Mouse (Mus musculus): ENCODE measurements at regions not wholly inside any gene's neighbourhood (a gene's known extent, or its start where the extent isn't known, plus 50 kb on each side); places are given as distances from the start of the nearest gene placed in this dataset.

DNA sequence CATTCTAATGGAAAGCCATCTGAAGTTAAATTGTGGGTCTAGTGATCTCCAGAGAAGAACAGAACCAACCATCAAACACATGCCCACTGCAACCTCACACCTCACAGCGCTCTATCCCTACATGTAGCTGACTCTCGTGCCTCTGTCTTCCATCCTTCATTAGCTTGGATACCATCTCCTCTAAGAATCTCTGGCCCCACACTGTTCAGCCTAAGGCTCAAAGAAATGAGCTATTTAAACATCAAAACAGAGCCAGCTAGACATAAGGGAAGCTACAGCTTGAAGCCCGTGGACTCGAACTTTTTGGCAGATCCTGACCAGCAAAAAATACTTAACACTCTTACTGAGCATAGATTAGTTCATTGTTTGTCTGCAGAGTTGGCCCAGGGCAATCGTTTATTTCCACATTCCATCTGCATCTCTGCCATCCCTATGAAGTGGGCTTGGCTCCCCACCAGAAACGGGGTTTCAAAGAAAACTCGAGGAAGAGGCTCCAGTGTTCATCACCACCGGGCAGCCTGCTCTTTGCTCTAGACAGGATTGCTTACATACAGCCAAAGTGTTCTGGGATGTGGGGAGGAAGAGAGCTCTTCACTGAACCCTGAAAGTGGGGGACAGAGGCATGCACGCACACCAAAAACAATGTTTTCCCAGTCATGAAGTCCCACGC is 92.4 kb upstream of the Rab3gap2 start:
- 80% methylated on average over 10 of the region's 10 CpGs for WGBS

DNA sequence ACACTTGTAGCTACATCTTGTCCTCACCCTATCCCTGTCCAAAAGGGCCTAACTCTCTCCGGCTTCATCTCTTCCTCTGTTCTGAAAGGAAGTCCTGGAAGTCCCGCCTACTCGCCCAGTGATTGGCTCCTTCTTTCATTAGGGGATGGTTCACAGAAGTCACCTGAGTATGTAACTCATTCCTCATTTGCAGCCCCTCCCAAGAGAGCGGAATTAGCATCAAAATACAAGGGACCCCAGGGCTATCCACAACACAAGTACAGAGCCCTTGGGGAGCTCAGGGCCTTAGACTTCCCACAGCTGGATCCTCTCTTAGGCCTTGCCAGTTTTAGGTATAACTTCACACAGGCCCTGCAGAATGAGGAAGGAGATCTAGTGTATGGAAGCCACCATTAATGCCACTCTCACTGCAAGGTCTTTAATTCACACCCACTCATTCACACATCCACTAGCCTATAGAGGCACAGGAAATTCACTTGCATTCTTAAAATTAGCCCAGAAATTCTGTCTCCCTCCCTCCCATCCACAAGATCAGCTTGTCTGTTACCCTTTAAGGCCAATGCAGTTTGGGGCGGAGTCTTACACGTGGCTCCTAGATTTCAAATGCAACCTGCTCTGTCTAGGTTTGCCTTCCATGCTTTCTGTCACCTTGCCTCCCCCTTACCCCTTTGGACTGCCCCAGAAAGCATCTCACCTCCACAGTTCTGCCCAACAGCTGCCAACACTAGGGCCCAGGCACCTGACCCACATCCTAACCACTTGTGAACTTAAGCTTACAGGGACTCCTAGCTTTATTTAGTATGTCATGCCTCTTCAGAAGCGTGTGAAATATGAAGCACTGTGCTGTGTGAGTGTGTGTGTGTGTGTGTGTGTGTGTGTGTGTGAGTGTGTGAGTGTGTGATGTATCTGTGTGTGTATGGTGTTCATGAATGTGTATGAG is 98.7 kb upstream of the Rab3gap2 start:
- no peak overlapping the region for H3K4me3 ChIP-seq
- H3K27ac ChIP-seq = no peak overlapping the region
- no peak overlapping the region for H3K4me2 ChIP-seq
- WGBS = 38% methylated on average over 7 of the region's 7 CpGs
- ATAC-seq (ENCODE audit: low FRiP score) = no peak
- no peaks in the 10 kb centered on the region for H3K27me3 ChIP-seq
- H3K4me1 ChIP-seq (replicated peaks) = peaks cover 4% of the 10 kb centered on the region
- no peak overlapping the region for H3K9ac ChIP-seq
- H3K36me3 ChIP-seq = no peaks in the 10 kb centered on the region
- H3K9me3 ChIP-seq = no peaks in the 10 kb centered on the region

More for the DNA sequence above, 92.4 kb upstream of the Rab3gap2 start:
- Histone ChIP-seq H3K4me1 (replicated peaks) (no peaks in the 10 kb centered on the region), H3K4me3 (no peak overlapping the region), H3K4me2 (no peak overlapping the region), H3K27me3 (no peaks in the 10 kb centered on the region), H3K36me3 (no peaks in the 10 kb centered on the region), H3K27ac (no peak overlapping the region), H3K9me3 (no peaks in the 10 kb centered on the region), H3K9ac (no peak overlapping the region)
- no peak for ATAC-seq (ENCODE audit: low FRiP score)

GRCm38 (mm10) chr1:185103803-185104202 is 100.1 kb upstream of the Rab3gap2 start:
- Histone ChIP-seq H3K27ac (no peak overlapping the region), H3K27me3 (no peaks in the 10 kb centered on the region)
- ATAC-seq (ENCODE audit: low FRiP score) = no peak

GRCm38 (mm10) chr1:185098975-185099958 is 99.9 kb upstream of the Mark1 start:
- Histone ChIP-seq H3K4me1 (replicated peaks) (peaks cover 21% of the 10 kb centered on the region), H3K36me3 (no peaks in the 10 kb centered on the region), H3K9me3 (no peaks in the 10 kb centered on the region), H3K27ac (no peak overlapping the region), H3K4me3 (no peak overlapping the region), H3K9ac (no peak overlapping the region), H3K4me2 (peak overlapping the region; percentile 17; the same call in 1 of the 2 replicates), H3K27me3 (peaks cover 10% of the 10 kb centered on the region; the same call in 1 of the 2 replicates)
- 8% methylated on average over 18 of the region's 18 CpGs for WGBS
- no peak for ATAC-seq (ENCODE audit: low FRiP score)

More at GRCm38 (mm10) chr1:185103803-185104202, 100.1 kb upstream of the Rab3gap2 start:
- peaks cover 14% of the 10 kb centered on the region for H3K4me1 ChIP-seq (replicated peaks)
- H3K9me3 ChIP-seq = no peaks in the 10 kb centered on the region
- no peak overlapping the region for H3K9ac ChIP-seq
- no peak overlapping the region for H3K4me3 ChIP-seq
- no peak overlapping the region for H3K4me2 ChIP-seq
- WGBS = 93% methylated on average over 4 of the region's 4 CpGs
- no peaks in the 10 kb centered on the region for H3K36me3 ChIP-seq

DNA sequence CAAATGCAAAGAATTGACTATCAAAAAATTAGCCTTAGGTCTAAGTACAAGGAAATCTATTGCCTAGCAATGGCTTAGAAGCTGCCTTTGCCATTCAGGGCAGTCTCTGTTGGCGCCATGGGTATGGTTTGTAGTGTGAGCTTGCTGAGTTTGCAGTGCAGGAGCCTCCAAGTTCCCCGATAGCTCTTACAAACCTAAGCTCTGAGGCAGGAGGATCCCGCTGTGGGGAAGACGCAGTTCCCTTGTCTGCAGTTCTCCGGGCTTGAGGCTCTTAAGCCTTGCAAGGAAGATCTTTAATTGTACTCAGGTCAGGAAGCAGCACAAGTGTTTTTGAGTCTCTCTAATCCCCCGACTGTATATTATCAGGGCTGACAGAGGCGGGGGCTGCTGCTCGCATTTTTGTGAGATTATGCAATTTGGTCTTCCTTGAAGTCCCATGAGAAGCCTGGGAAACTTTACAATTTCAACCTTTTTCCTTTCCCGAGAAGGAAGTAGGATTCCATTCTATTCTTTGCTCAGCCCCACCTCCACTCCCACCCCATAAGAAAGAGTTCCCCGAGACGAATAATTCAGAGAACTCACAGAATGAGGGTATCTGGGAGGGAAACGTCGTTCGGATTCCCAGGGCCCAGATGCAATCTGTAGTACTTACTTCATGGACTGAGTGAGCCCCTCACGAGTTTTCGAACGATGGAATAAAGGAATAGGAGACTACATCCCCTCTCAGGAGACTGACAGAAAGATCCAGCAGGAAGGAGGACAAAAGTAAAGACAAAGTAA is 99.0 kb upstream of the Mark1 start:
- Histone ChIP-seq H3K4me3 (no peak overlapping the region), H3K27me3 (peaks cover 10% of the 10 kb centered on the region; the same call in 1 of the 2 replicates), H3K4me1 (replicated peaks) (peaks cover 21% of the 10 kb centered on the region), H3K4me2 (peak overlapping the region; percentile 17), H3K36me3 (no peaks in the 10 kb centered on the region), H3K9ac (no peak overlapping the region), H3K9me3 (no peaks in the 10 kb centered on the region), H3K27ac (no peak overlapping the region)
- ATAC-seq (ENCODE audit: low FRiP score) = no peak
- WGBS = 10% methylated on average over 17 of the region's 17 CpGs

DNA sequence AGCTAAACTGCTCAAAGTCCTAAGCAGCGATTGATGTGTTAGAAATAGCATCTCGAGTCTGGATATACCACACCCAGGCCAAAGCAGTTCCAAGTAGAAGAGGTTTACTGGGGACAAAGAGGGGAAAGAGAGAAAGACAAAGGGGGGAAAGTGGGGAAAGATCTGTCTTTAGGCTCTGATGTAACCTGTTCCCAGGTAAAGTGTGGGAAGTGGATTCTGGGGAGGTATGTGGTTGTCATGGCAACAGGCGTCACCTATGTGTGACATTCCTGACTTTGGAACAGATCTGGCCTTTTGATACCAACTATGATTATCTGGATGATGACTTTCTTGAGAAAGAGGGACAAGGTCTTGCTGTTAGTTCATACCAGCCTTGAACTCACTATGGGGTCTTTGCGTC is 97.4 kb upstream of the Mark1 start:
- Histone ChIP-seq H3K9ac (no peak overlapping the region), H3K4me3 (no peak overlapping the region), H3K4me2 (no peak overlapping the region), H3K4me1 (replicated peaks) (peaks cover 21% of the 10 kb centered on the region), H3K9me3 (no peaks in the 10 kb centered on the region), H3K36me3 (no peaks in the 10 kb centered on the region), H3K27me3 (peaks cover 10% of the 10 kb centered on the region; the same call in 1 of the 2 replicates), H3K27ac (no peak overlapping the region)
- WGBS = 94% methylated on average over 4 of the region's 4 CpGs
- ATAC-seq (ENCODE audit: low FRiP score) = no peak

DNA sequence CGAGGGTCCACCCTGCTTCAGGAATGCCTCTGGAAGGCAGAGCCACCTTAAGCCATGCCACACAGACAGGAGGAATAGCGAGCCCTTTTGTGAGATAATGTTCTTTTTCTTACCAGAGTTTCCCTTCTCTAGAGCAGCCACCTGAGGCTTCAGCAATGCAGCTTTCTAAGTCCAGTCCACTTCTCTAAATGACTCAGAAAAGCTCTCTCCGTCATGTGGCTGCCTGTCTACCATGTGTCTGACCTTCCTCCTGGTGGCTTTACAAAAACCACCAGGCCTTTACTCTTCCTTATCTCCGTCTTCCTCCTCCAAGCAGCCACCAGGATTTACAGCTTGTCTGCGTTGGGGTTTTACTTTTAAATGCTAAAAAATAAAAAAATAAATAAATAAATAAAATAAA is 93.4 kb upstream of the Mark1 start:
- H3K36me3 ChIP-seq = no peaks in the 10 kb centered on the region
- no peaks in the 10 kb centered on the region for H3K9me3 ChIP-seq
- no peak for ATAC-seq (ENCODE audit: low FRiP score)
- 93% methylated on average over 5 of the region's 5 CpGs for WGBS
- H3K4me2 ChIP-seq = no peak overlapping the region
- no peak overlapping the region for H3K9ac ChIP-seq
- peaks cover 3% of the 10 kb centered on the region; the same call in 1 of the 2 replicates for H3K27me3 ChIP-seq
- no peak overlapping the region for H3K4me3 ChIP-seq
- H3K4me1 ChIP-seq (replicated peaks) = no peaks in the 10 kb centered on the region
- H3K27ac ChIP-seq = no peak overlapping the region

GRCm38 (mm10) chr1:185091816-185092558 is 92.6 kb upstream of the Mark1 start:
- ATAC-seq (ENCODE audit: low FRiP score) = no peak
- WGBS = 50% methylated on average over 21 of the region's 21 CpGs

GRCm38 (mm10) chr1:185089196-185089595 is 89.8 kb upstream of the Mark1 start:
- H3K27me3 ChIP-seq = no peaks in the 10 kb centered on the region
- 99% methylated on average over 2 of the region's 2 CpGs for WGBS
- no peak overlapping the region for H3K4me3 ChIP-seq
- H3K4me2 ChIP-seq = no peak overlapping the region
- no peaks in the 10 kb centered on the region for H3K9me3 ChIP-seq
- no peak overlapping the region for H3K9ac ChIP-seq
- no peaks in the 10 kb centered on the region for H3K4me1 ChIP-seq (replicated peaks)
- no peaks in the 10 kb centered on the region for H3K36me3 ChIP-seq
- ATAC-seq (ENCODE audit: low FRiP score) = no peak
- no peak overlapping the region for H3K27ac ChIP-seq

More at GRCm38 (mm10) chr1:185091816-185092558, 92.6 kb upstream of the Mark1 start:
- Histone ChIP-seq H3K4me2 (0 out of 2 replicates have a peak overlapping the region, but pooled peaks have one; percentile 6), H3K4me3 (no peak overlapping the region), H3K27ac (no peak overlapping the region), H3K36me3 (no peaks in the 10 kb centered on the region), H3K4me1 (replicated peaks) (no peaks in the 10 kb centered on the region), H3K9ac (no peak overlapping the region), H3K9me3 (no peaks in the 10 kb centered on the region), H3K27me3 (no peaks in the 10 kb centered on the region)

- Histone ChIP-seq H3K9me3 (no peaks in the 10 kb centered on the region), H3K4me1 (replicated peaks) (peaks cover 14% of the 10 kb centered on the region; the same call in 1 of the 2 replicates), H3K9ac (no peak overlapping the region), H3K4me3 (no peak overlapping the region), H3K27me3 (no peaks in the 10 kb centered on the region), H3K4me2 (no peak overlapping the region), H3K36me3 (no peaks in the 10 kb centered on the region), H3K27ac (no peak overlapping the region)
- 84% methylated on average over 5 of the region's 5 CpGs for WGBS
- no peak for ATAC-seq (ENCODE audit: low FRiP score)
These were observed 83.8 kb upstream of the Mark1 start for GRCm38 (mm10) chr1:185083191-185083590.
